Mouse (Mus musculus): Measurements from ENCODE around the gene Dph3. TPM values are rescaled to one million over a fixed set of nuclear protein-coding genes. Genes with fewer than 3 reads are reported as not detected.

Dph3 gene
- polyA plus RNA-seq, 1 experiment from 2014 or later = 74.5 TPM

- no peaks in the 10 kb centered on the region for H3K9me3 ChIP-seq (replicated peaks)
- H3K36me3 ChIP-seq = peaks cover 26% of the 10 kb centered on the region
- peak within 1 kb of the TSS; percentile 61 for H3K4me3 ChIP-seq (replicated peaks)
- H3K27ac ChIP-seq (replicated peaks) = peak within 1 kb of the TSS; percentile 90
- WGBS = 4% methylated on average over 22 of the region's 22 CpGs
- ATAC-seq (ENCODE audit: insufficient number of reproducible peaks, low FRiP score, low TSS enrichment, low read depth) = peak; percentile 94
- H3K4me2 ChIP-seq (replicated peaks) = peak within 1 kb of the TSS; percentile 59
- H3K4me1 ChIP-seq = peaks cover 15% of the 10 kb centered on the region; the same call in 1 of the 2 replicates
- no peaks in the 10 kb centered on the region for H3K27me3 ChIP-seq
- peak within 1 kb of the TSS; percentile 42 for H3K9ac ChIP-seq
These were observed 606 bp downstream of the Dph3 start, which contains the start of gene Oxnad1 for GRCm38 (mm10) chr14:32084761-32085485. Gene Oxnad1, plus strand, starts transcription at chr14:32085374.

- Histone ChIP-seq H3K36me3 (peaks cover 26% of the 10 kb centered on the region), H3K4me1 (peaks cover 15% of the 10 kb centered on the region; the same call in 1 of the 2 replicates), H3K27me3 (no peaks in the 10 kb centered on the region), H3K9ac (no peak overlapping the region), H3K27ac (replicated peaks) (no peak overlapping the region), H3K4me3 (replicated peaks) (no peak overlapping the region), H3K4me2 (replicated peaks) (no peak overlapping the region), H3K9me3 (replicated peaks) (no peaks in the 10 kb centered on the region)
- 87% methylated on average over 2 of the region's 2 CpGs for WGBS
- ATAC-seq (ENCODE audit: insufficient number of reproducible peaks, low FRiP score, low TSS enrichment, low read depth) = no peak
These were observed 2.1 kb downstream of the Dph3 start for GRCm38 (mm10) chr14:32083466-32083865.

DNA sequence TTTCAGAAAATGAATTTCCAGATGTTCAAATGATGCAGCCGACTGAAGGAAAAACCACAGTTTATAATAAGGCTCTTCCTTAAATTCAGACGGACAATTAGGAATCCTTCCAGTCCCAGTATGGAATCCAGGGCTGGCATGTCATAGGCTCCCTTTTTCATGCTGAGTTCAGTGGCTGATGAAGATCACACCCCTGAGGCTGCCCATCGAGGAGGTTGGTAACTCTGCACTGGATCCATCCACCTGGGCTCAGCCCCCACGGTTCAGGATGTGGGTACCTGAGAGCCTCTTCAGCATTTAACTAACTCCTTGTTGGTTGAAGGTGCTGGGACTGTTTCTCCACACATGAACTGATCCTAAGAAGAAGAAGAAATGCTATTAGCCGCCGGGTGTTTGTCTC is 2.6 kb downstream of the Dph3 start:
- H3K9ac ChIP-seq = no peak overlapping the region
- 87% methylated on average over 6 of the region's 6 CpGs for WGBS

GRCm38 (mm10) chr14:32081026-32081425 is 4.5 kb downstream of the Dph3 start:
- 83% methylated on average over 10 of the region's 10 CpGs for WGBS
- Histone ChIP-seq H3K9ac (no peak overlapping the region), H3K4me1 (peaks cover 4% of the 10 kb centered on the region; the same call in 1 of the 2 replicates), H3K27me3 (no peaks in the 10 kb centered on the region), H3K4me3 (replicated peaks) (no peak overlapping the region), H3K36me3 (peaks cover 26% of the 10 kb centered on the region), H3K27ac (replicated peaks) (no peak overlapping the region), H3K4me2 (replicated peaks) (no peak overlapping the region), H3K9me3 (replicated peaks) (no peaks in the 10 kb centered on the region)
- no peak for ATAC-seq (ENCODE audit: insufficient number of reproducible peaks, low FRiP score, low TSS enrichment, low read depth)

More for the DNA sequence above, 2.6 kb downstream of the Dph3 start:
- H3K4me3 ChIP-seq (replicated peaks) = no peak overlapping the region
- no peak overlapping the region for H3K4me2 ChIP-seq (replicated peaks)
- ATAC-seq (ENCODE audit: insufficient number of reproducible peaks, low FRiP score, low TSS enrichment, low read depth) = no peak
- H3K36me3 ChIP-seq = peaks cover 26% of the 10 kb centered on the region
- peaks cover 15% of the 10 kb centered on the region; the same call in 1 of the 2 replicates for H3K4me1 ChIP-seq
- no peaks in the 10 kb centered on the region for H3K9me3 ChIP-seq (replicated peaks)
- H3K27me3 ChIP-seq = no peaks in the 10 kb centered on the region
- H3K27ac ChIP-seq (replicated peaks) = no peak overlapping the region

- Histone ChIP-seq H3K9me3 (replicated peaks) (no peaks in the 10 kb centered on the region), H3K4me1 (no peaks in the 10 kb centered on the region), H3K27ac (replicated peaks) (no peak overlapping the region), H3K36me3 (peaks cover 16% of the 10 kb centered on the region), H3K4me3 (replicated peaks) (no peak overlapping the region), H3K27me3 (no peaks in the 10 kb centered on the region), H3K9ac (no peak overlapping the region), H3K4me2 (replicated peaks) (no peak overlapping the region)
- WGBS = 47% methylated on average over 8 of the region's 8 CpGs
- no peak for ATAC-seq (ENCODE audit: insufficient number of reproducible peaks, low FRiP score, low TSS enrichment, low read depth)
These were observed 8.5 kb downstream of the Dph3 start for GRCm38 (mm10) chr14:32076896-32077575.

DNA sequence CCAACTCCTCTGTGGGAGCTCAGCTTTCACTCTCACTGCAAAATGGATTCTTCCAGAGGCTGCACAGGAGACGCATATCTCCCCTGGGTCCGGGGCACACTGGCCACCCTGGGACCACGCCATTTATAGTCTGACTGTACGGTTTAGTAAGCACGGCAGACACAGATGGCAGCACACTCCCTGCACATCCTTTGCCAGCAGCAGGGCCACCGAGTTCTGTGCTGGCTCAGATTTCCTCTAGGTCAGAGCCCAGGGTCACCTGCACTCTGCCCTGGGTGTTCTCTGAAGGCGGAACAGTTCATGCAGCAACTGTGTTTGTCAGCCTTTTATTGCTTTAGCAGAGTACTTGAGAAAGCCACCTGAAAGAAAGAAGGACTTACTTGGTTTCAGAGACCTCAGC is 11.6 kb downstream of the Dph3 start:
- WGBS = 47% methylated on average over 7 of the region's 7 CpGs
- no peak for ATAC-seq (ENCODE audit: insufficient number of reproducible peaks, low FRiP score, low TSS enrichment, low read depth)
- Histone ChIP-seq H3K9me3 (replicated peaks) (no peaks in the 10 kb centered on the region), H3K27ac (replicated peaks) (no peak overlapping the region), H3K27me3 (no peaks in the 10 kb centered on the region), H3K4me3 (replicated peaks) (no peak overlapping the region), H3K36me3 (no peaks in the 10 kb centered on the region), H3K9ac (no peak overlapping the region), H3K4me1 (no peaks in the 10 kb centered on the region), H3K4me2 (replicated peaks) (no peak overlapping the region)

GRCm38 (mm10) chr14:32073211-32073685 is 12.3 kb downstream of the Dph3 start:
- Histone ChIP-seq H3K4me2 (replicated peaks) (no peak overlapping the region), H3K9ac (no peak overlapping the region), H3K36me3 (no peaks in the 10 kb centered on the region), H3K27me3 (no peaks in the 10 kb centered on the region), H3K27ac (replicated peaks) (no peak overlapping the region), H3K9me3 (replicated peaks) (no peaks in the 10 kb centered on the region), H3K4me1 (no peaks in the 10 kb centered on the region), H3K4me3 (replicated peaks) (no peak overlapping the region)
- 42% methylated on average over 8 of the region's 8 CpGs for WGBS
- ATAC-seq (ENCODE audit: insufficient number of reproducible peaks, low FRiP score, low TSS enrichment, low read depth) = no peak

DNA sequence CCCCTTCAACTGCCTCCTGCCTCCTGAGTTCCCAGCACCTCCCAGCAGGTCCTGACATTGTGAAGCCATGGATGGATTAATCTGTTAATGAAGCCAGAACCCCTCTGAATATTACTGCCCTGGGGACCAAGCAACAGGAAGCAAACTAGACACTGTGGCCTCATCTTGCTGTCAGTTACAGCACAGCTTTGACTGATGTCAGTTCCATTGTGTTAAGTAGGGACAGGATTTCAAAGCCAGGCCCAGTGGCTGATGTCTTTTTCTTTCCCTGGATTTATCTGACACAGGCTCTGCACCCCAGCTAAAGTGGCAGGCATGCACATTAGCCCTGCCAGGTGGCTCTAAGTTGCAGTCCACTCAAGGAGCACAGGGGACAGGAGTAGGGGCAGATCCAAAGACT is 12.7 kb downstream of the Dph3 start:
- ATAC-seq (ENCODE audit: insufficient number of reproducible peaks, low FRiP score, low TSS enrichment, low read depth) = no peak
- Histone ChIP-seq H3K4me2 (replicated peaks) (no peak overlapping the region), H3K27ac (replicated peaks) (no peak overlapping the region), H3K9me3 (replicated peaks) (no peaks in the 10 kb centered on the region), H3K4me1 (no peaks in the 10 kb centered on the region), H3K9ac (no peak overlapping the region), H3K27me3 (no peaks in the 10 kb centered on the region), H3K36me3 (no peaks in the 10 kb centered on the region), H3K4me3 (replicated peaks) (no peak overlapping the region)

- Histone ChIP-seq H3K4me1 (no peaks in the 10 kb centered on the region), H3K36me3 (no peaks in the 10 kb centered on the region), H3K4me3 (replicated peaks) (no peak overlapping the region), H3K4me2 (replicated peaks) (no peak overlapping the region), H3K27ac (replicated peaks) (no peak overlapping the region), H3K27me3 (no peaks in the 10 kb centered on the region), H3K9ac (no peak overlapping the region), H3K9me3 (replicated peaks) (0 out of 2 replicates have a peak, but pooled peaks cover 4% of the 10 kb centered on the region)
- ATAC-seq (ENCODE audit: insufficient number of reproducible peaks, low FRiP score, low TSS enrichment, low read depth) = no peak
- WGBS = 89% methylated on average over 4 of the region's 4 CpGs
These were observed 24.1 kb downstream of the Dph3 start for GRCm38 (mm10) chr14:32061398-32061797.

GRCm38 (mm10) chr14:32057664-32058063 is 27.9 kb downstream of the Dph3 start:
- Histone ChIP-seq H3K4me1 (peaks cover 8% of the 10 kb centered on the region; the same call in 1 of the 2 replicates), H3K4me3 (replicated peaks) (no peak overlapping the region), H3K9ac (no peak overlapping the region), H3K27ac (replicated peaks) (no peak overlapping the region), H3K36me3 (no peaks in the 10 kb centered on the region), H3K9me3 (replicated peaks) (no peaks in the 10 kb centered on the region), H3K27me3 (no peaks in the 10 kb centered on the region), H3K4me2 (replicated peaks) (no peak overlapping the region)
- 86% methylated on average over 4 of the region's 4 CpGs for WGBS
- no peak for ATAC-seq (ENCODE audit: insufficient number of reproducible peaks, low FRiP score, low TSS enrichment, low read depth)

- ATAC-seq (ENCODE audit: insufficient number of reproducible peaks, low FRiP score, low TSS enrichment, low read depth) = no peak
- no peak overlapping the region for H3K4me2 ChIP-seq (replicated peaks)
- no peak overlapping the region for H3K4me3 ChIP-seq (replicated peaks)
- WGBS = 88% methylated on average over 2 of the region's 2 CpGs
- H3K4me1 ChIP-seq = peaks cover 8% of the 10 kb centered on the region; the same call in 1 of the 2 replicates
- no peaks in the 10 kb centered on the region for H3K36me3 ChIP-seq
- H3K27me3 ChIP-seq = no peaks in the 10 kb centered on the region
- no peaks in the 10 kb centered on the region for H3K9me3 ChIP-seq (replicated peaks)
- no peak overlapping the region for H3K27ac ChIP-seq (replicated peaks)
- no peak overlapping the region for H3K9ac ChIP-seq
These were observed 28.9 kb downstream of the Dph3 start for GRCm38 (mm10) chr14:32056675-32057074.
